Mouse (Mus musculus) kidney, postnatal 10 days (tissue): ENCODE results near the gene Wdr17.

Experiments used
- DNase-seq: peaks from one replicate; pipeline ENCODE4 v3.0.0; 2021; ENCODE audit warnings: mixed read lengths

Gene Wdr17

DNA sequence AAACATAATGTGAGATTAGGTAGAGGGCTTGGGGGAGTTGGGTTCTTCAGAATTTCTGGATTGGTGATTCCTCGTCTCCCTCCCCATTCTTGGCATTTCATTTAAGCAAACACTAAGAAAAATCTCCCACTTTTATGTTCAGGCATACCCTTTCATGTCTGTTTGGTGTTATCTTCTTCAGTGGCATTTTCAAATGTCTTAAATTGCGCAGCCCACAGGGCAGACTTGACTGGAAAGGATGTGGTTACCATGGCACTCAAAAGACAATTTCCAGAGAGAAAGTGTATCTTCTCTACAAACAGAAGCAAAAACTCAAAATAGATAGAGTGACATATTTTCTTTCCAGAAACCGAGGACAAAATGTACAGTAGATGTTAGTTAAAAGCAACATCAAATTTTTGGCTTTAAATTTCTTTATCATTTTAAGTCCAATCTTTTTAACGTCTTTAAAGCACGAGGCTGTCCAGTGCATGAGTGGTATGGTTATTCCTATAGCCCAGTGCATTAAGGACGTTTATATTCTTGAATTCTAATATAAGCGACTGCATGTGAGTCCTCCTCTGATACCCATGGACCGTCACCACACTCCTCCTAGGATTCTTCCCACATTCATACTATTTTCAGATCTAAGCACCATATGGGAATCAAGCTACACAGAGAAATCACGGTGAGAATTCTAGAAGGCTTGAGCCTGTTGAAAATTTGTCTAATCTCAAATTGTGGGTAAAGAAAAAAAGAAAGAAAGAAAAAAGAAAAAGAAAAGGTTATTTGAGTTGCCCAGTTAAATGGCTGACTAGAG is at the start of gene Wdr17:
TSS of gene Wdr17 (minus strand) at position 198 of the 799 bp plus-strand sequence.
- no peak for DNase-seq

DNA sequence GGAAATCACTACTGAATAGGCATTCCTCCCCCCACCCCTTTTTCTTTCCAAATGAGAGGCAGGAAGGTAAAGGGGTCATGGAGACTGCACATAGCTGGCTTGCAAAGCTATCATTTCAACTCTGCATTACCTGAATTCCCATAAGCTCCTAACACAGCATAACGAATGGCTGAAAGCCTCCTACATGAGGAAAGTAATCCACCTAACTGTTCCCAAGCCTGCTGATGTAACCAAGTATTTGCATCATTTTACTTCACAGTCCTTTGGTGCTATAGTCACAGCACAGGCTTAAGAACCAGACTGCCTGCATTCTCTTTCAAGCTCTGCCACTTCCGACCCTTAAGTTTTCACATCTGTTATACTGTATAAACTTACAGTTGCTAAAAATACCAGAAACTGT is 45.3 kb upstream of the Wdr17 start:
- no peak for DNase-seq

DNA sequence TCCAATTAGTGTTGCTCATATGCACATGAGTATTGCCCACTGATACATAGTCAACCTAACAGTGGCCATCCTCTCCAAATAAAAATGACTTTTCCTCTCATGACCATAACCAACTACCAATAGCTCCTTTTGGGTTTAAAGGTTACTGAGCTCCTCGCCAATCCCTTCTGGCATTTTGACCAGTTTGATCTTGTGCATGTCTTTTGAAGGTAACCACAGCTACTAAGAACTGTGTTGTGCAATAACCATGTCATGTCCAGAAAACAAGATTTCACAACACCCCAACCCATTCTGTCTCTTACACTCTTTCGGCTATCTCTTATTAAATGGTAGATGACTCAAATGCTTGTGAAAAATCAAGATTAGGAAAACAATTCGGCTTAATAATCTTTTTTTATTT is 38.0 kb upstream of the Wdr17 start:
- DNase-seq = no peak

DNA sequence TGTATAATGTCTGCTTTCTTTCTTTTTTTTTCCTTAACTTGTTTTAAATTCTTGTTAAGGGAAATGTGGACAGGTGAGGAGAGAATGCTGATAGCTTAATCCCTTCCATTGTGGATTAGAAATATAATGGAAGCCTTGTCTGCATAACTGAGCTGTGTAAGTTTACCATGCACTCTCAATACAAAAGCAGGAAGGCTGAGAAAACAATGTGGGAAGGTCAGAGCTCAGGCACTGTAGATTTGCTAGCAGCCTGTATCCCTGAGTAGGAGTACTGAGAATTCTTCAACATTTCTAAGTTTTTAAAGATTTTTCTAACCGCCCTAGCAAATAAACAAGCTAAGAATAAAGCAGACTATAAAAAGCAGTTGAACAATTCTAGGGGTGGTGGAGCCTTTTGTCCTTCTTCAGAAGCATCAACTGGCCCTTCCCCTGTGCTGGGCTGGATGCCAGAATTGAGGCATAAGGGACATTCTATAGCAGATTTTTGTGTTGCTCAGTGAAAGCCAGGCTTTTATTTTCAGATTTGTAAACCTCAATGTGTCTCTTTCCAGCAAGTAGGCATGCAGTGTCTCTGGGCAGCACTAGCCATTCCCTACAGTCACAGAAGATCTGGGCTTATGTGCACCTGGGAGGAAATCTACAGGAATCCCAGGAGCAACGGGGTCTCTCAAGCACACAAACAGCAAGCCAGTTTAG is 35.3 kb upstream of the Wdr17 start:
- peak; percentile 8 for DNase-seq

DNA sequence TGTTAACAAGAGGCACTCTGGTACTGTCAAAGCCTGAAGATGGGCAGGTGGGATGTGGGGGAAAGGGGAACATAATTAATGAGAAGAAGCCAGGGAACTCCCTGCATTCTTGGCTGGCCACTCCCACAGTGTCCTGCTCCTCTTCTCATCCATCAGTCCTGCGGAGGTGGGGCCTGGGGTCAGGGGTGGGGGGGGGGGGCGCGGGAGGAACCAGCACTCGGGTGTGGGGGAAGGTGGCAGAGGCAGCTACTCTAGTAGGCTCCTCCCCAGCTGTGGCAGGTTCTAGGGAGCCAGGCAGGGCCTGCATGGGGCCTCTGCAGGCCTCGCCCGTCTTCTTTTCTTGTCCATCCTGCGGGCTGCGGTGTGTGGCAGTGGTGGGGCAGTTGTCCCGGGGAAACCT is 30.7 kb upstream of the Wdr17 start:
- no peak for DNase-seq

DNA sequence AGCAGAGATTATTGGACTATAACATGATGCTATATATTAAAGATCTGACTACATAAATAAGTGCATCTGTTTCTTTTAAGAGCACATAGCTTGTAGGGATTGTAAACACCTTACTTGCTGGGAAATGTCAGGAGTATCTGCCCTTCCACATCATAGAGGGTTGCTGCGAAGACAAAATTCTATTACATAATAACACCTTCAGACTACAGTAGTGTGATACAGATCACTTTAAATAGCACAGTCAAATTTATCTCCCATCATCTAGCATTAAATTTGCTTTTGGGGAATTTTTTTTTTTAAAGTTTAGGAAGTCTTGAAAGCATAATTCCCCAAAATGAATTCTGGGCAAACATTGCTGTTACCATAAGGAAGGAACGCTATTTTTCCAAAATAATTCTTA is 25.9 kb upstream of the Wdr17 start:
- no peak for DNase-seq

DNA sequence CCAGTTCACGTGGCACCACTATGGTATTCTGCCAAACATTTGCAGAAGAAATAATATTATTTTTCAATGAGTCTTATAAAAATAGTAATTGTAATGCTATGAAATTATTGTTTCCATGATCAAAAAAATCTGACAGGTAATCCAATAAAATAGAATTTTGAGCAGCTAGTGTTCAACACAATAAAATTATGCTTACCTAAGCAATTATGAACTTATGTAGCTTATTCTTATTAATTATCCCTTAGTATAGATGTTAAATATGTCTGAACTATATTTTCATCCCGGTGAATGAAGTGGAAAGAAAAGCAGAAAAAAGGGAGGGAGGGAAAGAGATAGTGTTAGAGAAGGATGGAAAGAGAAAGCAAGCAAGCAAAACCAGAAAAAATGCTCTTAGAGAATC is 12.5 kb upstream of the Wdr17 start:
- DNase-seq = no peak

DNA sequence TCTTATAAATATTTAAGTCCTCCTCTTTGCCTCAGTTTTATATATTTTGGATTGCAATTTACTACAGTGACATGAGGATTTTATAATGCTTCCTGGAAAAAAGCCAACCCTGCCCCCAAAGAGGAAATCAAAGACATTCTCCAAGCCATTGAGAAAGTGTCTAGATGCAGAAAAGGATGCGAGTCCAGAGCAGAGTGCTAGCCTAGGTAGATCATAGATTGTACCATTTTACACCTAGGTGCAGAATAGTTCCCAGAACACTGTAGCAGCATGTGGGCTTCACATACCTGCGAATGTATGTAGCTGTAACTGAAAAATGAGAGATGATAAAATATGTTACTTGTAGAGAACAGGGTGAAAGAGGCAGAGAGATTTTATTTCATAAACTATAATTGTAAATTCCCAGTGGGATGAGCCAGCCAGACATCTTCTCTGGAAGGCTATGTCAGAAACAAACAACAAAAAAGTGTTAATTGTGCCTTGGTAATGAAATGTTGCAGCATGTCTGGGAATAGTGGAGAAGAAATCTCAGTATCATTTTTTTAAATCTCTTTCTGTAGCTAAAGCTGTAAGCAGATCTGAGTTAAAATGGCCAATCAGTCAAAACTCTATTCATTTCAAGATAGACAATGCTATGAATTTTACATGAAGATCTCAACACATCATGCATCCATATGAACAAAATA is 7.8 kb upstream of the Wdr17 start:
- no peak for DNase-seq

DNA sequence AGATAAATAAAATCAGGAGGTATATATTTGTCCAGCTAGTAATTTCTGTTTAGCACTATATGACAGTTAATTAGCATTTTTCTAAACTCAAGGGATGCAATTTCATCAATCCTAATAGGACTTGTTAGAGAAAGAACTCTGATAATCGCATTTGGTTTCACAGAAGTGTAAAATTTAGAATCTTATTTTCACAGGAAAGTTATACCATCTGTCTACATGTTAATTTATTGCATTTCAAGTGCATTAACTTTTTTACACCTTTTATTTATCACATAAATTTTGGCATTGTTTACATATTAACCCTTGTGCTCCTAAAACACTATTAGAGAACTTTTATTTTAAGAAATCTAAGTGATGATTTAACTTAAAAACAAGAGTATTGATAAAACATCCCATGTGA is 7.2 kb upstream of the Wdr17 start:
- no peak for DNase-seq

DNA sequence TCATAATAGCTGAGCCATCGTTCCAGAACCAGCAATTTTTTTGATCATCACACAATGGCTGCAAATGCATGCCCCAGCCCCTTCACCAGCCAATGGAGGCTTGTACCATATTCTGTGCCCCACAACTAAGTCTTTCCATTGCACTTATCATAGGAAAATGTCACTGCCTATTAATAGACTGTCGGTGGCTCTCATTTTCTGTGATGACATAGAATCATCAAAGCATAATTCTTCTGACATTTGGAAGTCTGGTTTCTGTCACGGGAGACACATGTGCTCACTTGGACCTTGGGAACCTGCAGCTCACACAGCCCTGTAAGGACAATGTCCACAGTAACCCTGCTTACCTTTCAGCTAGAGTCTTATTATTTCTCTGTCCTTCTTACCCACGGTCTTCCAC is 424 bp downstream of the Wdr17 start:
- no peak for DNase-seq

DNA sequence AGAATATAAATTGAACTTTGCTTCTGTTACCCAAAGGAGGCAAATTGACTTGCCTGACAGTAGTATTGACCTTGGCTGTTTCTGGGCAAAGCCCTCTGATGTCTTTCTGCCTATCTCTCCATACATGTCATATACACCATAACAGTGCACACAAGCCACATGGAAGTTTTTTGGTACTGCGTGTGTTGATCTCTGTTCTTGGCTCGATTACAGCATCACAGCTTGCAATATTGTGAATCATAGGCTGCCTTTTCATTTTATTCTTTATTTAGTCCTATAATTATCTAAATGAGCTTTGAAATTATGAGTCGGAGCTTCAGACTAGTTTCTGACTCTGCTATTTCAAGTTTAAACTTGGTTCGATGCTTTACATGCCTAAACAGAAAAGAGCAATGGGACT is 10.5 kb downstream of the Wdr17 start:
- DNase-seq = no peak

DNA sequence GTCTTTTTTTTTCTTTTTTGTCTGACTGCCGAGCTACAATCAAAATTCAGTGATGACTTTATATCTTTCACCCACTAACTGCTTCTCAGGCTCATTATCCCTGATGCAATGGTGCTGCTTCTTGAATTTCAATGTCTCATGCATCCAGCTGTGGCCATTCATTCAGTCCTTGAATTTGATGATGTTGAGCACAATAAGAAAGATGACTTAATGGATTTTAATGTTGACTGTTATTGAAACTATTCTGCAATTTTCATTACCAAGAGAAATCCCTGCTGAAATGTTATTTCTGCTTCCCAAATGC is 22.3 kb downstream of the Wdr17 start:
- DNase-seq = no peak

DNA sequence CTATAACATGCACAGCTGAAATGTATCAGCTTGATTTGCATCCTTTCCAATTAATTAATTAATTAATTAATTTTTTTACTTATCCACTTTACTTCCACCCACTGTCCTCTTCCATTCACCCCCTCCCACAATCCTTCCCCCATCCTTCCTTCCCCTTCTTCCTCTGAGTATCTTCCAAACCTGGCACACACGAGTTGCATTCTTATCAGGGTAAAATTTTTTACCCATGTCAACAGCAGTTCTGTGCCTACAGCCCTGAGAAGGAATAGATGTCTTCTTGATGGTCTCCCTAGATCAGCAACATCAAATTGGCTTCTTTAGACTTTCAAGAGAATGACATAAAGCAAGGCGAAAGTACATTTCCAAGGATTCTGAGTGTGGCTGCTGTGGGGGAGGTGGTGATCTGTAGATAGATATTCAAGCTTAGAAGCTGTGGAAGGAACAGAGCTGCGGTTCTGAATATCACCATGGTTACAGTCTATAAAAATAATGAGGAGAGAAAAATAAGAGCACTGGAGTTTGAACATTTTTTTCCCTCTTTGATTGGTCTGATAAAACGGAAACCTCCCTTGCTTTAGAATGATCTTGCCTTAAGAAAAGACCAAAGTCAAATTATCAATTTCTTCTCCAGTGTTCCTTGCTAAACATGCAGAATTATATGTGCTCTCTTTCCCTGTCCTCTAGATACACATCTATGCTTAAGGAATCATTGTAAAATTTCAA is 22.8 kb downstream of the Wdr17 start:
- no peak for DNase-seq

DNA sequence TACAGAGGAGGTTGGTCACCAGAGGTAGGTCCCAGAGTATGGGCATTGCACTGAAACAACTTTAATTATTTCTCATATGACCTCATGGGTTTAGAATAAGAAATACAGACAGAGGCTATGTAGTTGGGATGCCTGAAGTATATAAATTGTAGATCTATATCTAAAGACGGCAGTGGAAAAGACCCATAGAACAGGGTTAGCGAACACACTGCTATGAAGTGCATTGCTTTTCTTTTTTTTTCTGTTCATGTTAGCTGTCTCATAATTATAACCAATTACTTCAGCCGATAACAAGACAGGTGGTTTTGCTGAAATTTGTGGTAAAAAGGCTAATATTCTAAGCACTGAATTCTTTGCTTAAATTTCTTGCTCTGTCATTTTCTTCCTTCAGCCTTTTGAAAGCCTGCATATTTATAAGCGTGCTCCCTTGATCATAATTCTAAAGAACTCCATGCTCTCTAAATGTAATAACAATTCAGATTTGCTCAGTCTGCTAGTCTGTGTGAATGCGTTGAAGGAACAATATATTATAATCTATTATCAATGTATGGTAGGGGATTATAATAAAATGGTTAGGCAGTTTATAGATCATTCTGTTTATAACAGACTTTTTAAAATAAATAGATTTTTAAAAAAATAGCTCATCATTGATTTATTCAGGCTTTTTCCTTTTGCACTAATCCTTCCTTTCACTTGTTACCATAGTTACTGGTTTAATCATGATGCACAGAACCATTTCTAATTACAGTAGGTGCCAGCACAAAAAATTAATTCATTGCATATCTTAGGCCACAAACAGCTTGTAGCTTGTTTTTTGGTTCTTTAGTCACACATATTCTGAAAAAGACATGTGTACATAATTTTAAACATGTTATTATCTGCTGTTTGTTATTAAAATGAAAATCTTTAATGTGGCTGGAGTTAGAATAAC is 50.7 kb downstream of the Wdr17 start:
- no peak for DNase-seq

DNA sequence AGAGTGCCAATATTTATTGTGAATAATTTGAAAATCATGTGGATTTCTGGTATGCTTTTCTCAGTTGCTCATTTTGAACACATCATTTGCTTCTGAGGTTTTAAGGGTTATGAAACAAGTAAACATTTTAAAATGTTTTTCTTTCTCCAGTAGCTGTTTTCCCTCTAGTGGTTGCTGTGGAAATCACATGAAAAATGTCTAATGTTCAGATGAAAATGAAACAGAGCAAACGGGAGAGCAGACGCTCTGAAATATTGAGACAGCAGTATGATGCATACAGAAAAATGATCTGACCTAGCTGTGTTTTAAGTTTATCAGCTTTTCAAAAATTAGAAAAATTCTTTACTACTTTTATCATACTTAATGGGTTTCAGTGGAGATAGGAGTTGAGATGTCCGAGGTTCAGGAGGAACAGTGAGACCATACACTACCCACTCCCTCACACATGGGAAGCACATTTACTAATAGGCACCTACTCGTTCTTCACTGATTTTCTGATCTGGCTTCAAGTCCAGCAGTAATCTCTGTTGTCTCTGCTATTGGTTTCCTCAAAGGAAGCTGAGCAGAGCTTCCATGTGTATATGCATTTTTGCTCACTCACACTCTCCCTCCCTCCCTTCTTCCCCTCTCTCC is 57.1 kb downstream of the Wdr17 start:
- no peak for DNase-seq

DNA sequence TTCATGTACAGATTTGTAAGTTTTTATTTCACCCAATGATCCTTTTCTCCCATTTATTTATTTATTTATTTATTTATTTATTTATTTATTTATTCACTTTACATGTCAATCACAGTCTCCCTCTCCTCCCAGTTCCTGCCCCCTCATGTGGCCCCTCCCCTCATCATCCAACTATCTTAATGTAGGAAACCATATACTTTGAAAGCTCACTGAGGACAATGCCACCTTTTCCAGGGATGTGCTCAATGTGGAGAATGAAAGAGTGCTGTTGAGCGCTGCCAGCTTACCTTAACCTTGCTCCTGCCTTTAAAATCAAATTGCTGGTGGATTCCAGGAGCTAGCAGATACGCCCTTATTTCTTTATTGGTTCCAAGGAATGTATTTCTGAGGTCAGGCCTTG is 59.0 kb downstream of the Wdr17 start:
- no peak for DNase-seq

DNA sequence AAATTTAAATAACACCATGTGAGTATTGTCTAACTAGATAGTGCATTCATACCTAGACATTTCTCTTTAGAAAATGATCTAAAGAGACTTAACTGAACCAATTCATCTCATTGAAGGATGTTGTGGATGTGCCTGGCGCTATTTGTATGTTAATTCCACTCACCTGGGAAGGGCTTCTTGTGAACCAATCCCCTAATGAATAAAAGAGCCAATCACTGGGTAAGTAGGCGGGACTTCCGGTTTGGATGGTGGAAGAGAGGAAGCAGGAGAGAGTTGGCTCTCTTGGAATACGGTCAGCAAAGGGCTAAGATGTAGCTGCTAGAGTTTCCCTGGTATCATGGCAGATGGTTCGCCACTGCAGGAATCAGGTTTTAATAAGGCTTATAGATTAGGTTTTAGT is 64.0 kb downstream of the Wdr17 start:
- DNase-seq = no peak

DNA sequence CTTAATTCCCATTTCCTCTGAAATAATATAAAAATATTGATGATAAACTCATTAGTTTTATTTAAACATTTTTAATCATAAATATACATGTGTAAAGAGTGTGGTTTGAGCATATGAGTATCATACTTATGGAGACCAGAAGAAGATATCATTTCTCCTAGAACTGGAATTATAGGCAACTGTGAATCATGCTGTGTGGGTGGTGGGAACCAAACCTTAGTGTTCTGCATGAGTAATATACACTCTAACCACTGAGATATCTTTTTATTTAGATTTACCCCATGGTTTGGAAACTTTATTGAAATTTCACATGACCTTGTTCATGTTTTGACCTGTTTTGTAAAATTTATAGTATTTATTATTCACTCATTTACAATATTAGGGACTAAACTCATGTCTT is 68.3 kb downstream of the Wdr17 start:
- no peak for DNase-seq

DNA sequence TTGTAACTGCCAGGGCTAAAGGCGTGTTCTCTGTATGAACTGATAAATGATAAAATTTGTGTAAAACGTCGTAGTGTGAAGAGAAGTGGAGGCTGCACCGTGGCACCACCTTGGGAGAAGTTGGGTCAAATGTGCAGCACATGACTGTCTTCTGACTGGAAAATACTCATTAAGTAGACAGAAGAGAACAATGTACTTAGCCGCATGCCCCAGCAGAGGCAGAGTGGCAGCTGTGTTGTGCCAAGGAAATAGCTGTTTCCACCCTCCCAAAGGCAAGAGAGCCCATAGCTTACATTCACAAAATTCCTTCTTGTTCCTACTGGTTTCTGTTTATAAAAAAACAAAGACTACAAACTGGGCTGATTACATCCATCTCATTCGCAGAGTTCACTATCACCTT is 78.8 kb downstream of the Wdr17 start:
- DNase-seq = peak; percentile 10

DNA sequence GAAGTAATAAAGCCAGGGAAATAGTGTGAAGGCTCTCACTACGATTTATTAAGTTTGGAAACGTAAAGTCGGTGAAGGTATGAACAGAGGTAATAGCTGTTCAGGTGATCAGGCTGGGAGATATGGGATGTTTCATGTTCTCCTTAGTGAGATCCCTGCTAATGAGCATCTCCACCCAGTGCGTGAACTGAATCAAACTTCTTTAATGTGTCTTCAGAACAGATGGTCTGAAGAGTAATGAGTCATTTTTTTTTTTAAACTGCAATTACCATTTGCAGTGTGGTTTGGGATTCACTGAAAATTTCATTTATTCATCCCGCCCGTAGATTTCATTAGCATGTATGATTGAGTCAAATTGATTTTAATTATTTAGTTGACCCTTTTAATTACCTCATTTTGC is 80.8 kb downstream of the Wdr17 start:
- no peak for DNase-seq

DNA sequence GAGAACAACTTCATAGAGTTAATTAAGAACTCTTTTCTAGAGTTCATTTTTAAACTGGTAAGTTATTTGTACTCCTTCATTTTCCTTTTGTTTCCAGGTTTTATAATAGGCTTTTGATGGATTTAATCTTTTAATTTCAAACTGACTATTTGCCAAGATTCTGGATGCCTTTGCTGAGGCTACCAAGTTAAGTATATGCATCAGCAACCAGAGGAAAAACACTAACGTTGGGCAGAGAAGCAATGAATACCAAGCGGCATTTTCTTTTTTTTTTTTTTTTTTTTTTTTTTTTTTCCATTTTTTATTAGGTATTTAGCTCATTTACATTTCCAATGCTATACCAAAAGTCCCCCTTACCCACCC is 94.3 kb downstream of the Wdr17 start:
- no peak for DNase-seq
